In genomic region chr8:120501426-120501825, GRCm38 (mm10) we compare ENCODE assay signal across 14 mouse cellular contexts.
DNase-seq lines count a peak whose midpoint lies in the region; ATAC-seq and TF ChIP-seq lines count a peak whose summit lies in the region.
"Had no signal": no experiment of that assay in that cellular context is flagged by ENCODE, and none has a peak within 500 bp of the region (broad histone marks: within the 10 kb centered on the region; RNA-seq: fewer than 3 reads in every experiment).

No protein-coding gene starts in this region.

- TF ChIP-seq POLR2A in lung, adult 2 months (IDR thresholded peaks at IDR 0.05; ENCODE audit: borderline replicate concordance, extremely low read depth, low read depth, low read length) = no peak
- TF ChIP-seq POLR2A in MEL (IDR thresholded peaks at IDR 0.05; ENCODE audit: control insufficient read depth in 1 of 2, insufficient read depth in 1 of 2, low read depth in 1 of 2, low read length in 2 of 2, poor library complexity in 1 of 2) = no peak

- H3K4me2 ChIP-seq in intestine, embryonic 16.5 days (ENCODE audit: low read depth, low read length) = no peak overlapping the region
- no peak overlapping the region for H3K4me2 ChIP-seq in intestine, postnatal 0 days (replicated peaks; ENCODE audit: low read depth)
- H3K4me2 ChIP-seq in lung, postnatal 0 days (replicated peaks; ENCODE audit: low read depth, low read length) = no peak overlapping the region
- H3K4me2 ChIP-seq in liver, postnatal 0 days (ENCODE audit: low read depth, low read length) = no peak overlapping the region
- H3K4me2 ChIP-seq: heart, embryonic 11.5 days; hindbrain, embryonic 15.5 days had no signal

- no peak for TF ChIP-seq RAD21 in MEL (IDR thresholded peaks at IDR 0.05; ENCODE audit: low read depth, low read length)

- DNase-seq in lung, postnatal 0 days (ENCODE audit: low spot score) = no peak
- DNase-seq in lung, adult 2 months = no peak
- DNase-seq in MEL (ENCODE audit: low read depth, low spot score) = peak; percentile 51
- DNase-seq in liver, postnatal 0 days = no peak
- DNase-seq: cerebellum, adult 8-10 months; heart, postnatal 14 days; layer of hippocampus, postnatal 36 days; right cerebral cortex, postnatal 25 days had no signal

- no peak for ATAC-seq in intestine, embryonic 16.5 days
- ATAC-seq in intestine, postnatal 0 days = no peak
- ATAC-seq in lung, postnatal 0 days = no peak
- no peak for ATAC-seq in liver, postnatal 0 days
- ATAC-seq in cerebellum, adult (ENCODE audit: insufficient number of reproducible peaks, low FRiP score, low TSS enrichment) = no peak

- H3K27ac ChIP-seq in intestine, embryonic 16.5 days (ENCODE audit: low read length) = no peak overlapping the region
- no peak overlapping the region for H3K27ac ChIP-seq in intestine, postnatal 0 days (ENCODE audit: low read depth, low read length)
- peak overlapping the region; percentile 22; the same call in 1 of the 2 replicates for H3K27ac ChIP-seq in lung, postnatal 0 days (ENCODE audit: low read length)
- H3K27ac ChIP-seq in MEL (ENCODE audit: control insufficient read depth, low read depth, low read length) = peak overlapping the region; percentile 11
- peak overlapping the region; percentile 92 for H3K27ac ChIP-seq in liver, postnatal 0 days (ENCODE audit: low read depth)
- H3K27ac ChIP-seq: hindbrain, embryonic 15.5 days; liver, embryonic 14.5 days had no signal

- no peaks in the 10 kb centered on the region for H3K9me3 ChIP-seq in intestine, embryonic 16.5 days (ENCODE audit: control insufficient read depth, low read length)
- no peaks in the 10 kb centered on the region for H3K9me3 ChIP-seq in intestine, postnatal 0 days (ENCODE audit: control insufficient read depth)
- H3K9me3 ChIP-seq in lung, postnatal 0 days (ENCODE audit: low read length) = no peaks in the 10 kb centered on the region
- no peaks in the 10 kb centered on the region for H3K9me3 ChIP-seq in MEL (replicated peaks; ENCODE audit: insufficient read depth, low read length)
- no peaks in the 10 kb centered on the region for H3K9me3 ChIP-seq in liver, postnatal 0 days (ENCODE audit: low read length)
- H3K9me3 ChIP-seq: hindbrain, embryonic 15.5 days had no signal

- no peak for TF ChIP-seq EP300 in lung, postnatal 0 days (IDR thresholded peaks at IDR 0.05)
- no peak for TF ChIP-seq EP300 in MEL (IDR thresholded peaks at IDR 0.05; ENCODE audit: low read depth in 1 of 2, low read length in 2 of 2)
- TF ChIP-seq EP300 in liver, postnatal 0 days (IDR thresholded peaks at IDR 0.05; ENCODE audit: low read depth) = no peak

- TF ChIP-seq CTCF in intestine, postnatal 0 days (IDR thresholded peaks at IDR 0.05; ENCODE audit: low read depth) = no peak
- TF ChIP-seq CTCF in lung, postnatal 0 days (IDR thresholded peaks at IDR 0.05) = no peak
- TF ChIP-seq CTCF in lung, adult 2 months (IDR thresholded peaks at IDR 0.05; ENCODE audit: insufficient read depth, low read length) = no peak
- TF ChIP-seq CTCF in MEL (IDR thresholded peaks at IDR 0.05 in 2 of 3, conservative IDR thresholded peaks at IDR 0.05 in 1 of 3; ENCODE audit: control insufficient read depth in 1 of 3, insufficient read depth in 1 of 3, low read depth in 2 of 3, low read length in 3 of 3, poor library complexity in 1 of 3, severe bottlenecking in 1 of 3) = no peak
- TF ChIP-seq CTCF in liver, postnatal 0 days (IDR thresholded peaks at IDR 0.05; ENCODE audit: low read depth) = no peak

- H3K79me2 ChIP-seq in MEL (ENCODE audit: control insufficient read depth, insufficient read depth, low read length, poor library complexity) = peaks cover 100% of the 10 kb centered on the region

- H3K4me3 ChIP-seq in intestine, embryonic 16.5 days (ENCODE audit: low read length) = no peak overlapping the region
- H3K4me3 ChIP-seq in intestine, postnatal 0 days (ENCODE audit: low read depth, low read length) = no peak overlapping the region
- no peak overlapping the region for H3K4me3 ChIP-seq in lung, postnatal 0 days (ENCODE audit: low read depth, low read length)
- H3K4me3 ChIP-seq in lung, adult 2 months (replicated peaks; ENCODE audit: extremely low read depth, low read depth, low read length) = no peak overlapping the region
- no peak overlapping the region for H3K4me3 ChIP-seq in MEL (ENCODE audit: control insufficient read depth in 1 of 2, insufficient read depth in 1 of 2, low read depth in 2 of 2, low read length in 2 of 2)
- H3K4me3 ChIP-seq in liver, postnatal 0 days (ENCODE audit: low read depth, low read length) = no peak overlapping the region
- H3K4me3 ChIP-seq: hindbrain, embryonic 15.5 days had no signal

- WGBS in intestine, embryonic 16.5 days = 85% methylated on average over 5 of the region's 5 CpGs
- 58% methylated on average over 5 of the region's 5 CpGs for WGBS in intestine, postnatal 0 days
- WGBS in lung, postnatal 0 days = 76% methylated on average over 5 of the region's 5 CpGs
- WGBS in lung, adult 2 months = 76% methylated on average over 5 of the region's 5 CpGs
- 81% methylated on average over 5 of the region's 5 CpGs for WGBS in liver, postnatal 0 days (ENCODE audit: insufficient replicate concordance)

- no peaks in the 10 kb centered on the region for H3K27me3 ChIP-seq in intestine, embryonic 16.5 days (replicated peaks; ENCODE audit: control insufficient read depth, insufficient read depth, low read length)
- H3K27me3 ChIP-seq in intestine, postnatal 0 days (replicated peaks; ENCODE audit: control insufficient read depth, insufficient read depth, low read length) = no peaks in the 10 kb centered on the region
- no peaks in the 10 kb centered on the region for H3K27me3 ChIP-seq in lung, postnatal 0 days (replicated peaks; ENCODE audit: insufficient read depth, low read length)
- H3K27me3 ChIP-seq in MEL (ENCODE audit: control insufficient read depth in 1 of 2, insufficient read depth in 2 of 2, low read length in 2 of 2) = no peaks in the 10 kb centered on the region
- no peaks in the 10 kb centered on the region for H3K27me3 ChIP-seq in liver, postnatal 0 days (ENCODE audit: insufficient read depth, low read length)
- H3K27me3 ChIP-seq: hindbrain, embryonic 15.5 days had no signal

- H3K4me1 ChIP-seq in intestine, embryonic 16.5 days (ENCODE audit: control insufficient read depth, insufficient read depth, low read length) = peaks cover 77% of the 10 kb centered on the region
- H3K4me1 ChIP-seq in intestine, postnatal 0 days (replicated peaks; ENCODE audit: control insufficient read depth, insufficient read depth, low read length) = peaks cover 39% of the 10 kb centered on the region
- peaks cover 41% of the 10 kb centered on the region for H3K4me1 ChIP-seq in lung, postnatal 0 days (ENCODE audit: insufficient read depth, low read depth, low read length)
- peaks cover 48% of the 10 kb centered on the region for H3K4me1 ChIP-seq in lung, adult 2 months (ENCODE audit: control insufficient read depth, insufficient read depth, low read length)
- H3K4me1 ChIP-seq in MEL (ENCODE audit: control insufficient read depth in 1 of 2, insufficient read depth in 2 of 2, low read length in 2 of 2) = peaks cover 8 to 51% of the 10 kb centered on the region in 2 experiments
- H3K4me1 ChIP-seq in liver, postnatal 0 days (ENCODE audit: insufficient read depth) = peaks cover 90% of the 10 kb centered on the region

- 0 out of 2 replicates have a peak overlapping the region, but pooled peaks have one; percentile 25 for H3K9ac ChIP-seq in intestine, embryonic 16.5 days (ENCODE audit: low read depth, low read length)
- no peak overlapping the region for H3K9ac ChIP-seq in intestine, postnatal 0 days (ENCODE audit: low read depth, low read length)
- no peak overlapping the region for H3K9ac ChIP-seq in lung, postnatal 0 days (replicated peaks; ENCODE audit: low read depth)
- peak overlapping the region; percentile 15; the same call in 1 of the 2 replicates for H3K9ac ChIP-seq in MEL (ENCODE audit: control insufficient read depth, low read depth, low read length, poor library complexity, severe bottlenecking)
- no peak overlapping the region for H3K9ac ChIP-seq in liver, postnatal 0 days (replicated peaks)
- H3K9ac ChIP-seq: hindbrain, embryonic 15.5 days; liver, embryonic 14.5 days had no signal

- no peaks in the 10 kb centered on the region for H3K36me3 ChIP-seq in intestine, embryonic 16.5 days (ENCODE audit: control insufficient read depth, insufficient read depth, low read length)
- H3K36me3 ChIP-seq in intestine, postnatal 0 days (ENCODE audit: control insufficient read depth, insufficient read depth) = no peaks in the 10 kb centered on the region
- H3K36me3 ChIP-seq in lung, postnatal 0 days (ENCODE audit: insufficient read depth, low read length) = no peaks in the 10 kb centered on the region
- H3K36me3 ChIP-seq in MEL (ENCODE audit: control insufficient read depth in 1 of 2, insufficient read depth in 2 of 2, low read length in 2 of 2) = peaks cover 0 to 47% of the 10 kb centered on the region in 2 experiments; a peak in 2 of 4 replicates
- no peaks in the 10 kb centered on the region for H3K36me3 ChIP-seq in liver, postnatal 0 days (replicated peaks; ENCODE audit: insufficient read depth, low read length)
- H3K36me3 ChIP-seq: hindbrain, embryonic 15.5 days had no signal

TF ChIP-seq in MEL, 35 proteins besides CTCF, POLR2A, EP300 and RAD21 (continues in another document):
- TF ChIP-seq NRF1 (IDR thresholded peaks at IDR 0.05; ENCODE audit: insufficient read depth, low read depth, low read length, poor library complexity, severe bottlenecking) = no peak
- peak; percentile 77 for TF ChIP-seq MAX (IDR thresholded peaks at IDR 0.05; ENCODE audit: low read length)
- TF ChIP-seq MXI1 (IDR thresholded peaks at IDR 0.05; ENCODE audit: low read depth, low read length) = peak; percentile 81
- no peak for TF ChIP-seq NELFE (IDR thresholded peaks at IDR 0.05; ENCODE audit: low read depth, low read length)
- TF ChIP-seq HCFC1 (IDR thresholded peaks at IDR 0.05; ENCODE audit: low read depth, low read length) = no peak
- TF ChIP-seq MYB (IDR thresholded peaks at IDR 0.05; ENCODE audit: low read depth, low read length) = no peak
- TF ChIP-seq ZC3H11A (IDR thresholded peaks at IDR 0.05; ENCODE audit: low read depth, low read length) = no peak
- 0 out of 2 replicates have a peak, but pooled peaks have one; percentile 3 for TF ChIP-seq SMC3 (IDR thresholded peaks at IDR 0.05; ENCODE audit: low read depth, low read length)
- TF ChIP-seq KAT2A (conservative IDR thresholded peaks at IDR 0.05; ENCODE audit: low read depth, low read length) = no peak
- no peak for TF ChIP-seq GATA1 (IDR thresholded peaks at IDR 0.05; ENCODE audit: low read depth, low read length)
- no peak for TF ChIP-seq ZKSCAN1 (IDR thresholded peaks at IDR 0.05; ENCODE audit: low read depth, low read length)
- TF ChIP-seq ZNF384 (IDR thresholded peaks at IDR 0.05; ENCODE audit: low read depth, low read length) = no peak
- TF ChIP-seq UBTF (IDR thresholded peaks at IDR 0.05; ENCODE audit: borderline replicate concordance, insufficient read depth, low read depth, low read length) = no peak
- no peak for TF ChIP-seq TAL1 (IDR thresholded peaks at IDR 0.05; ENCODE audit: low read length)
- peak; percentile 76 for TF ChIP-seq USF1 (IDR thresholded peaks at IDR 0.05; ENCODE audit: low read depth, low read length)
- TF ChIP-seq JUND (IDR thresholded peaks at IDR 0.05; ENCODE audit: low read depth, low read length) = no peak

Comparison
In these comparisons a context has a peak if more than half of its experiments do, and no peak if none do; other contexts are left out.
1. H3K9ac ChIP-seq: peak in intestine, embryonic 16.5 days (single experiment) and MEL (single experiment); none in intestine, postnatal 0 days (single experiment), lung, postnatal 0 days (single experiment) and liver, postnatal 0 days (single experiment).
2. H3K27ac ChIP-seq: peak in lung, postnatal 0 days (single experiment), MEL (single experiment) and liver, postnatal 0 days (single experiment); none in intestine, embryonic 16.5 days (single experiment) and intestine, postnatal 0 days (single experiment).